Mouse (Mus musculus) lung, adult 18-20 months (tissue): ENCODE results near the gene Trpv4.

Source experiments
- DNase-seq, 2 experiments: peaks; one replicate each; pipeline ENCODE4 v3.0.0; 2022; ENCODE audit warnings: mixed read lengths in 2 of 2

Trpv4 gene

DNA sequence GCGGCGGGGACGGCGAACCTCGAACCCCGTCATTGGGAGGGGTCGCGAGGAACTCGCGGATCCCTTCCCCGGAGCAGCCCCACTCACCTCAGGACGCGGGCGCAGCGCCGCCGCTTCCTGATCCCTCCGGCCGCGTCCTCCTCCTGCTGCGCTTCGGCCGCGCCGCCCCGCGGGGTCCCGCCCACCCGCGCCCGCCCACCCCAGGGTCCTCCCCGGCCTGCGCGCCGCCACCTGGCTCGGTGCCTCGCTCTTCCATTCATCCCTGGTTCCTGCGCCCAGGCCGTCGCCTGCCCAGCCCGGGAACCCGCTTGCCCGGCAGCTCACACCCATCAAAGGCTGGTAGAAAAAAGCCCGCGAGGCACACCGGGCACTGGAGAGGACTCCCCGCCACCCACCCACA lies at the start of gene Trpv4:
TSS of gene Trpv4 (minus strand) at position 167 of the 400 bp plus-strand sequence.
- DNase-seq: no peak

DNA sequence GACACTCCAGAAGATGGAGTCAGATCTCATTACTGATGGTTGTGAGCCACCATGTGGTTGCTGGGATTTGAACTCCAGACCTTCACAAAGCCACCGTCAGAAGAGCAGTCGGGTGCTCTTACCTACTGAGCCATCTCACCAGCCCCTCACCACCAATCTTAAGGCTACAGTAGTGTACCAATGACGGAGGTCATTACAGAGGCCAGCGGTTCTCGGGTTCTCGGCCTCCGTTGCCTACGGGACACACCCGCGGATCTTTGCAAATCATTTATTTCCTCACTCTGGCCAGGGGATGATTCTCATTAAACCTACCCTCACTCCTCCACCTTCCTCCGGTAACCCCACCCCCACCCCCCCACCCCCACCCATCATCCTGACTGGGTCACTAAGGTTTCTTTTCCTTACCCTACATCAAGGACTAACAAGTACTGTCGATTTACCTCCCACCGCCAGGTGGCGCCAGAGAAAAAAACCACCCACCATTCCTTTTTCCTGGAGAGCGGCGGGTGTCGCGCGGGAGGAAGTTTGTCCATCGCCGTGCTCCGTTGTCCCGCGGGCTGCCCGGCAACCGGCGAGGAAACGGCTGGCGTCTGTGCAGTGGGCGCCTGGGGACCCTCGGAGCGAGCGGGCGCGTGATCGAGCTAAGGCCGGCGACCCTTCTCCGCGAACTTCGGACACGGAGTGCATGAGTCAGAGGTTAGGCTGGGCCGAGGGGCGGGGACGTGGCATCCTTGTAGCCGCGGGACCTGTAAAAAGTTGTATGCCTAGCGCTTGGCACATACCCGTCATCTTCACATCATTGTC lies 49.2 kb upstream of the Trpv4 start, which contains the start of gene Tchp:
TSS of gene Tchp (plus strand) at position 496 of the 804 bp plus-strand sequence.
- DNase-seq: peak; percentile 93 to 94

DNA sequence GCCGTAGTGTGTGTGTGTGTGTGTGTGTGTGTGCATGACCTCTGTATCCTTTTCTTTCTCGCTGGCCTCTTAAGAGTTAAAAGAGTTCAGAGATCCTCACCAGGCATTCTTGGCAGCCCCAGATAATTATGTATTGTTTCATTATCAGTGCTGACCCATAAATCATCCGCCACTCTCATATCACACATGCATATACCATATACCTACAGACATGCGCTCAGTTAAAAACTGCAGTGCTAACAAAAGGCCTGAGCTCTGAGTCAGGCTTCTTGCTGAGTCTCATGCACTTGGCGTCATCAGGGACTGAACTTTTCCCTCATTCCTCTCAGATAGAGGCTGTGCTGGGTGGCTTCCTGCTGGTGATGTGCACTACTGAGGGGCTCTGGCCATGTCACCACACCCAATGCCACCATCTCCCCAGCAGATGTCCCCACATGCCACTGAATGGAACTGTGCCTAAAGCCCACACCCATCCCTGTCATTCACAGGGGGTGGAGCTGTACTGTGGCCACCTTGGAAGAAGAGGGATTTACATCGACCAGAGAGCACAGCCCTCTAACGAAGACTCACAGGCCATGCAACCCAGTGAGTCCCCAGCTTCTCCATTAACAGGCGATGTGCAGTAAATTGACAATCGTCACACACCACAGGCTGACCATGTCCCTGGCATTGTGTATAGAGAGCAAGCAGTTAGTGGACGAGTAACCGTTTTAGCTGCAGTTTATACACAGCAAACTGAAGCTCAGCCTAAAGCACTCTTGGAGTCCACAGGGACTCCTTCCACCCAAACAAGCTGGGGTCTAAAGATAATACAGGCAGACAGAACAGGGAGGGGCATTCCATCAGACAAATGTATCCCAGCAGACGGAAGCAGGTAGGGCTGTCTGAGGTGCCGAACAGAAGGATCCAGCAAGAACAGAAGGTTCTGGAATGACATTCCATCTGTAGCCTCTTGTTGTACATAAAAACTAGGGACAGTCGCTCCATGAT lies 44.5 kb upstream of the Trpv4 start:
- DNase-seq: no peak

DNA sequence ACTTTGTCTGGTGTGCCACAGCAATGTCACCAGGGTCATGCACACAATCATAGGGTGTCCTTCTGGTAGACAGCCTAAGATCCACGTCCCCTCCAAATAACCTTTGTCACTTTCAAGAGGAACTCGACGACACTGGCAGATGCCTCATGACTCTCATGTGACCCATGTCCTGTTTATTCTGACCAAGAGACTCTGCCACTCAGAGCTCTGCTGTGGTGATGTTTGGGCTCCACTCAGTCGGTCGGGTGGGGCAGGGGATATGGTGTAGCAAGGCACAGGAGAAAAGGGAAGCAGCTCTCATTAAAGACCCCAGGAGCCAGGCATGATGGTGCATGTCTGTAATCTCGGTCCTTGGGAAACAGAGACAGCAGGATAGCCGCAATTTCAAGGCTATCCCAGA lies 40.8 kb upstream of the Trpv4 start:
- DNase-seq: peak; percentile 63 to 65

GRCm38 (mm10) chr5:114698044-114698746 lies 40.0 kb upstream of the Trpv4 start:
- no peak for DNase-seq

GRCm38 (mm10) chr5:114696939-114697338 lies 38.7 kb upstream of the Trpv4 start:
- no peak for DNase-seq

DNA sequence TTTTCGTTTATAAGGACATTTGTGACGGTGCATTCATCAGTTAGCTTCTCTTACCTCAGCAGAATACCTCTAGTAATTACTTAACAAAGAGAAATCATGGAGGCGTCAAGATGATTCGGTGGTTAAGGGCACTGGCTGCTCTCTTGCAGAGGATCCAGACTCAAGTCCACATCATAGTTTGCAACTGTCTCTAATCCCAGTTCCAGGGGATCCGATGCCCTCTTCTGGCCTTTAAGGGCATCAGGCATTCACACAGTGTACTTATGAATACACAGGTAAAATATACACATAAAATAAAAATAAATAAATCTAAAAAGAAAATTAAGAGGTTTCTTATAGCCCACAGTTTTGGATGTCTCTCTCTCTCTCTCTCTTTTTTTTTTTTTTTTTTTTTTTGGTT lies 37.6 kb upstream of the Trpv4 start:
- no peak for DNase-seq

- DNase-seq: peak; percentile 92 to 93
These were observed 32.7 kb upstream of the Trpv4 start, which contains the start of gene Gltp for GRCm38 (mm10) chr5:114690633-114691567. Gene Gltp, minus strand, starts transcription at chr5:114690984.

- DNase-seq: peak; percentile 69 to 75
These were observed 31.6 kb upstream of the Trpv4 start for GRCm38 (mm10) chr5:114689700-114690366.

- no peak for DNase-seq
These were observed 30.5 kb upstream of the Trpv4 start for GRCm38 (mm10) chr5:114688703-114689102.

DNA sequence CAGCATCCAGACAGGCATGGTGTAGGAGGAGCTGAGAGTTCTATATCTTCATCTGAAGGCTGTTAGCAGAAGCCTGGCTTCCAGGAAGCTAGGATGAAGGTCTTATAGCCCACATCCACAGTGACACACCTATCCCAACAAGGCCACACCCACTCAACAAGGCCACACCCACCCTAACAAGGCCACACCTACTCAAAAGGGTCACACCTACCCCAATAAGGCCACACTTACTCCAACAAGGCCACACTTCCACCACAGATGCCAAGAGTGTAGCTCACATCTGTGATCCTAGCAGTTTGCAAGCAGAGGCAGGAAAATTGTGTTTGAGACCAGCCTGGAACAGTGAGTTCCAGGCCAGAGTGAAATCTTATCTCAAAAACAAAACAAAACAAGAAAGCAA lies 29.7 kb upstream of the Trpv4 start:
- DNase-seq: no peak

GRCm38 (mm10) chr5:114686726-114687210 lies 28.5 kb upstream of the Trpv4 start:
- DNase-seq: peak in 1 of 2 experiments; percentile 66

- DNase-seq: no peak
These were observed 27.8 kb upstream of the Trpv4 start for GRCm38 (mm10) chr5:114685986-114686385.

DNA sequence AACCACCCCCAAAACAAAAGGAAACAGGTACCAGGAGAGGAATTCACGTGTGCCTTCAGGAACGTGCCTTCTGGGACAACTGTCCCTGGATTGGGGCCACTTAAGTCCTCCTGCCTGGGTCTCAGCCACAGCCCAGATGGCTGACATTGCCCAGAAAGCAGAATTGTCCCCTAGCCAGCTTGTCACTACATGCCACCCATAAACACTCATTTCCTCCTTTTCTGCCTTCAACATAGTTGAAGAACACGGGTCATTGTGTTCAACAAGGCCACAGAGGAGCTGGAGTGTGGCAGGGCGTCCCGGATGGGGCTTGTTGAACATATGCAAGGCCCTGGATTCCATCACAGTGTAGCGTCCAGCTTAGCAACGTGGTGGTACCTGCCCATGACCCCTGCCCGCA lies 23.5 kb upstream of the Trpv4 start:
- peak; percentile 60 to 79 for DNase-seq

DNA sequence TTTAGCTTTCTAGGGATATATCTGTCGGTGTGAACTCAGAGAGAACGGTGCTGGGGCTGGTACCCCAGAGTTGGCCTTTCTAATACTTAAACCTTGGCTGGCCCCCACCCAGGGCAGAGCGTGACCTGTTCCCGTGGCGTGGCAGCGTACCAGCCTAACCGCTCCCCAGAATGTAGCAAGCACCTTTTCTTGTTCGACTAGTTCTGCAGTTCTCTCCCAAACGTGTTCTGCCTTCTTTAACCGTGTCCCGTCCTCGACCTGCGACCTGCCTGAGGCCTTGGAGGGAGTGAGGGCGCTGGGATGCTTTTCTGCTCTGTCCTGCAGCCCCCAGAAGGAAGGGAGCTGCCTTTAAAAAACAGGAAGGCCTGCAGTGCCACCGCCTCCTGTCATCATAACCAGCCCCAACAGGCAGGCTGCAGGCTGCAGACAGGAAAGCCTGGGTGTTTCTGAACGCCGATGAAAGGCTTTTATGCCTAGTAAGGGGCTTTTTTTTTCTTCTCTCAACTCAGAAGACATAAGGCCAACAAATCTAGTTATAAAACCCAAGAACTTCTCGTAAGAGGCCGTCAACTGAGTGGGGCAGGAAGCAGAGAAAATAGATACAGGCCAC lies 22.6 kb upstream of the Trpv4 start:
- DNase-seq: peak; percentile 56 to 71

DNA sequence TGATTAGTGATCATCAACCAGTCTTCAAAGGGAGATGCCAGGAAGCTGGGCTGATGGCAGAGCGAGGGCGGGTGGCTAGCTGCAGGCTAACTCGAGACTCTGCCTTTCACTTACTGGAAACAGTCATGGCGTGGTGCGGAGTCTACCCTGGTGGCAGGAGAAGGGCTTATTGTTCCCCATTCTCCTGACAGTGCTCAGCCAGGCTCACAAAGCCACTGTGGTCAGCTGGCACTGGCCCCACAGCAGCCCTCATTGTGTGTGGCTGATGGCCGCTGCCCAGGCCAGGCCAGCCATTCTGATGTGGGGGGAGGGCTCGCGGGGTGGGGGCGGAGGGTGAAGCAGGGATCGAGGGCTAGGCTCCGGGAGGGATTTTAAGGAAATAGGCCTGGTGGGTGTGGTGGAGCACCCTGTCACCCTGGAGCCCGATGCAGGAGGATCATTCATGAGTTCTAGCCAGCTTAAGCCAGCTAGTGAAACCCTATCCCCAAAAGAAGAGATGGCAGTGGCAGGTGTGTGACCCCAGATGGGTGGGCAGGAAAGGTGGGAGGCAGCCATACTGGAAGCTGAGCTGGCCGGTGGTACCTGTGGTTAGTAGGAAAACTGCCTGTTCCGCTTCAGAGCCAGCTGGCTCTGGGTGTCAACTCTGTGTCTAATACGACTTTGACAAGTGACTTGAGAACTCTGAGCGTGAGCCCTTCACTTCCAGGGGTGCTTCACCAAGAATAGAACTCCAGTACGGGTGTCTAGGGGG lies 21.8 kb upstream of the Trpv4 start:
- DNase-seq: no peak

GRCm38 (mm10) chr5:114674594-114674993 lies 16.4 kb upstream of the Trpv4 start:
- no peak for DNase-seq

DNA sequence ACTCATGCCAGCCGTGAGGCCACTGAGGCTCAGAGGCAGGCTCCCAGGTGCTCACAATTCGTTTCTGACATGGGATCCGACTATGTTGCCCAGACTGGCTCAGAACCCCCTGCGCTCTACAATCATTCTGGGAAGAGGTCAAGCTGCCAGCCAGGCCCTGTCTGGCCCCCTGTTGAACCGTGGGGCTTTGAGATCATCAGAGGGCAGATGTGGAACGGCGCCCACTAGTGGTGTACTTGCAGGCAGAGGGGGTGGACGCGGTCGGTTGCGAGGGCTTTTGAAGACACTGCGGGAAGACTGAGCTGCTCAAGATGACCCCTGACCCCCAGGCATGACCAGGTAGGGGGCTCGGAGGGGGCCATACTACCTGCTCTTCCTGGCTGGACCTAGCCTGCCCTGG lies 14.9 kb upstream of the Trpv4 start:
- no peak for DNase-seq

- no peak for DNase-seq
These were observed 10.8 kb upstream of the Trpv4 start for GRCm38 (mm10) chr5:114669014-114669413.
